In the genomic region with DNA sequence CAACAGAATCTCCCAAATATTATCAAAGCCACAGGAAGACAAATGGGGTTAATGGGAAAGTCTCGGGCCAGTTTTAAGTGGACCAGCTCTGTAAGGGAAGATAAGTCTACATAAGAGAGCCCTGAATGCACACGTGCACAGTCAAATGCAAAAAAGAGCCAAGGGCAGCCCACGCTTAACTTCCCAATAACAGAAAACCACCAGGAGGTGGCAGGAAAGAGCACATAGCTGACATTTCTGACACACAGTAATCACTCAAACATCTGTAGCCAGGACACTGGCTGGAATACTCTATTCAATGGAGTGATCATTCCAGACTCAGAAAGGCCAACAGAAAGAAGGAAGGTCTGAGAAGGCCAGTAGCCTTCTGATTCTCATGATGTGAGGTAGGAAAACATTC, we compare ENCODE assay signal across 12 mouse cellular contexts. TPM values are rescaled to one million over a fixed set of nuclear protein-coding genes. Genes with fewer than 3 reads are reported as not detected.
DNase-seq lines count a peak whose midpoint lies in the region; ATAC-seq and TF ChIP-seq lines count a peak whose summit lies in the region.
"Had no signal": no experiment of that assay in that cellular context is flagged by ENCODE, and none has a peak within 500 bp of the region (broad histone marks: within the 10 kb centered on the region; RNA-seq: fewer than 3 reads in every experiment).

No protein-coding gene starts in this region.

- H3K4me2 ChIP-seq in liver, postnatal 0 days (ENCODE audit: low read depth, low read length) = no peak overlapping the region
- H3K4me2 ChIP-seq in liver, embryonic 11.5 days = no peak overlapping the region
- H3K4me2 ChIP-seq in forebrain, embryonic 11.5 days (ENCODE audit: low read depth, low read length, severe bottlenecking) = no peak overlapping the region
- H3K4me2 ChIP-seq: liver, embryonic 15.5 days had no signal

- no peak for TF ChIP-seq POLR2A in cerebellum, adult 2 months (IDR thresholded peaks at IDR 0.05; ENCODE audit: borderline replicate concordance, insufficient read depth, low read length)

- TF ChIP-seq CTCF in liver, postnatal 0 days (IDR thresholded peaks at IDR 0.05; ENCODE audit: low read depth) = peak; percentile 65
- TF ChIP-seq CTCF in cerebellum, adult 2 months (IDR thresholded peaks at IDR 0.05; ENCODE audit: borderline replicate concordance, insufficient read depth, low read depth, low read length) = no peak

- no peak overlapping the region for H3K9ac ChIP-seq in liver, postnatal 0 days (replicated peaks)
- no peak overlapping the region for H3K9ac ChIP-seq in liver, embryonic 11.5 days (ENCODE audit: low read depth, low read length)
- H3K9ac ChIP-seq in forebrain, embryonic 11.5 days (ENCODE audit: low read length) = no peak overlapping the region
- H3K9ac ChIP-seq: liver, embryonic 15.5 days had no signal

- no peaks in the 10 kb centered on the region for H3K9me3 ChIP-seq in liver, postnatal 0 days (ENCODE audit: low read length)
- no peaks in the 10 kb centered on the region for H3K9me3 ChIP-seq in liver, embryonic 11.5 days (ENCODE audit: control insufficient read depth, low read length)
- H3K9me3 ChIP-seq in forebrain, embryonic 11.5 days (ENCODE audit: control insufficient read depth, low read length) = no peaks in the 10 kb centered on the region
- H3K9me3 ChIP-seq: liver, embryonic 15.5 days had no signal

- peaks cover 27% of the 10 kb centered on the region for H3K36me3 ChIP-seq in liver, postnatal 0 days (replicated peaks; ENCODE audit: insufficient read depth, low read length)
- H3K36me3 ChIP-seq in liver, embryonic 11.5 days (ENCODE audit: control insufficient read depth, insufficient read depth, low read length) = peaks cover 14% of the 10 kb centered on the region
- peaks cover 3% of the 10 kb centered on the region; the same call in 1 of the 2 replicates for H3K36me3 ChIP-seq in forebrain, embryonic 11.5 days (ENCODE audit: control insufficient read depth, insufficient read depth, low read length)

- no peak for TF ChIP-seq EP300 in liver, postnatal 0 days (IDR thresholded peaks at IDR 0.05; ENCODE audit: low read depth)

- no peak overlapping the region for H3K27ac ChIP-seq in liver, postnatal 0 days (ENCODE audit: low read depth)
- no peak overlapping the region for H3K27ac ChIP-seq in liver, embryonic 11.5 days (ENCODE audit: low read depth, low read length)
- H3K27ac ChIP-seq in forebrain, embryonic 11.5 days (ENCODE audit: low read depth, low read length) = no peak overlapping the region
- no peak overlapping the region for H3K27ac ChIP-seq in cerebellum, adult 2 months (ENCODE audit: insufficient read depth, low read length)
- H3K27ac ChIP-seq: liver, embryonic 15.5 days had no signal

- no peak overlapping the region for H3K4me3 ChIP-seq in liver, postnatal 0 days (ENCODE audit: low read depth, low read length)
- H3K4me3 ChIP-seq in liver, embryonic 11.5 days (ENCODE audit: low read depth, low read length) = no peak overlapping the region
- no peak overlapping the region for H3K4me3 ChIP-seq in forebrain, embryonic 11.5 days (ENCODE audit: low read depth, low read length)
- H3K4me3 ChIP-seq in cerebellum, adult 2 months (replicated peaks; ENCODE audit: insufficient read depth, low read depth, low read length) = no peak overlapping the region
- H3K4me3 ChIP-seq: liver, embryonic 15.5 days had no signal

- peak; percentile 47 for DNase-seq in gastrocnemius, adult 18-20 months (ENCODE audit: low spot score)
- no peak for DNase-seq in gastrocnemius, postnatal 10 days
- no peak for DNase-seq in liver, postnatal 0 days
- DNase-seq in liver, embryonic 11.5 days (ENCODE audit: low spot score) = no peak
- DNase-seq in MN1 (ENCODE audit: low spot score) = peak; percentile 40
- DNase-seq in lung, postnatal 36 days = peak; percentile 67
- DNase-seq in forebrain, embryonic 11.5 days (ENCODE audit: low spot score) = no peak
- DNase-seq in cerebellum, adult 2 months = no peak
- DNase-seq: layer of hippocampus, adult 9-11 months had no signal

- ATAC-seq in liver, postnatal 0 days = no peak
- ATAC-seq in liver, embryonic 11.5 days (replicated peaks; ENCODE audit: low FRiP score) = no peak
- no peak for ATAC-seq in forebrain, embryonic 11.5 days (replicated peaks; ENCODE audit: low FRiP score)

- 47% methylated on average over 3 of the region's 3 CpGs for WGBS in liver, postnatal 0 days (ENCODE audit: insufficient replicate concordance)
- 57% methylated on average over 3 of the region's 3 CpGs for WGBS in liver, embryonic 11.5 days
- 63% methylated on average over 3 of the region's 3 CpGs for WGBS in forebrain, embryonic 11.5 days
- 66% methylated on average over 3 of the region's 3 CpGs for WGBS in cerebellum, adult 2 months

- H3K27me3 ChIP-seq in liver, postnatal 0 days (ENCODE audit: insufficient read depth, low read length) = no peaks in the 10 kb centered on the region
- no peaks in the 10 kb centered on the region for H3K27me3 ChIP-seq in liver, embryonic 11.5 days (replicated peaks; ENCODE audit: control insufficient read depth, insufficient read depth, low read length)
- no peaks in the 10 kb centered on the region for H3K27me3 ChIP-seq in forebrain, embryonic 11.5 days (ENCODE audit: control insufficient read depth, insufficient read depth, low read length)
- H3K27me3 ChIP-seq in cerebellum, adult 2 months (ENCODE audit: control insufficient read depth, insufficient read depth, low read length) = no peaks in the 10 kb centered on the region
- H3K27me3 ChIP-seq: liver, embryonic 15.5 days had no signal

- H3K4me1 ChIP-seq in liver, postnatal 0 days (ENCODE audit: insufficient read depth) = no peaks in the 10 kb centered on the region
- H3K4me1 ChIP-seq in liver, embryonic 11.5 days (replicated peaks; ENCODE audit: control insufficient read depth, insufficient read depth, low read length) = no peaks in the 10 kb centered on the region
- H3K4me1 ChIP-seq in forebrain, embryonic 11.5 days (replicated peaks; ENCODE audit: control insufficient read depth, insufficient read depth, low read length) = no peaks in the 10 kb centered on the region
- peaks cover 16% of the 10 kb centered on the region for H3K4me1 ChIP-seq in cerebellum, adult 2 months (ENCODE audit: control insufficient read depth, insufficient read depth, low read length)
- H3K4me1 ChIP-seq: liver, embryonic 15.5 days had no signal

RNA-seq across cellular contexts. Expression of a gene that starts 13.0 kb away (rescaled TPM):
- 10 to 100 TPM; 19.8 to 32.9 TPM for total RNA-seq in gastrocnemius, adult 18-20 months (2021)
- total RNA-seq in gastrocnemius, postnatal 10 days (2021) = 100 to 1,000 TPM; 107 to 115 TPM
- 4.2 and 4.5 TPM in 2 replicates for polyA plus RNA-seq in liver, postnatal 0 days (2015; fragmentation: Nextera tagmentation; extraction: Ambion mirVana)
- polyA plus RNA-seq in liver, embryonic 11.5 days (2014; fragmentation: Nextera tagmentation; extraction: Ambion mirVana) = 12.0 and 13.0 TPM in 2 replicates
- polyA plus RNA-seq in forebrain, embryonic 11.5 days (2014; fragmentation: Nextera tagmentation; extraction: Ambion mirVana) = 12.9 and 14.8 TPM in 2 replicates
- polyA plus RNA-seq in cerebellum, adult 2 months (2012; rRNA removed) = 57.0 and 61.8 TPM in 2 replicates

RNA-seq across cellular contexts. Expression of a gene that starts 34.0 kb away (rescaled TPM):
- 1 to 10 TPM; 1.5 to 3.0 TPM for total RNA-seq in gastrocnemius, adult 18-20 months (2021)
- 10 to 100 TPM; 13.0 to 15.1 TPM for total RNA-seq in gastrocnemius, postnatal 10 days (2021)
- 17.9 and 18.8 TPM in 2 replicates for polyA plus RNA-seq in liver, postnatal 0 days (2015; fragmentation: Nextera tagmentation; extraction: Ambion mirVana)
- polyA plus RNA-seq in liver, embryonic 11.5 days (2014; fragmentation: Nextera tagmentation; extraction: Ambion mirVana) = 61.1 and 62.3 TPM in 2 replicates
- polyA plus RNA-seq in forebrain, embryonic 11.5 days (2014; fragmentation: Nextera tagmentation; extraction: Ambion mirVana) = 82.3 and 85.2 TPM in 2 replicates
- 31.2 and 34.0 TPM in 2 replicates for polyA plus RNA-seq in cerebellum, adult 2 months (2012; rRNA removed)

RNA-seq across cellular contexts. Expression of a gene that starts 34.0 kb away (rescaled TPM):
- 1 to 10 TPM in 1 of 2 experiments, under 1 TPM in 1; 0.43 to 1.9 TPM for total RNA-seq in gastrocnemius, adult 18-20 months (2021)
- total RNA-seq in gastrocnemius, postnatal 10 days (2021) = under 1 TPM; 0.23 to 0.49 TPM
- polyA plus RNA-seq in liver, postnatal 0 days (2015; fragmentation: Nextera tagmentation; extraction: Ambion mirVana) = not detected in 2 replicates
- not detected in 2 replicates for polyA plus RNA-seq in liver, embryonic 11.5 days (2014; fragmentation: Nextera tagmentation; extraction: Ambion mirVana)
- polyA plus RNA-seq in forebrain, embryonic 11.5 days (2014; fragmentation: Nextera tagmentation; extraction: Ambion mirVana) = 0.97 TPM in 1 of 2 replicates, not detected in the other
- polyA plus RNA-seq in cerebellum, adult 2 months (2012; rRNA removed) = 0.41 and 0.75 TPM in 2 replicates
- polyA plus RNA-seq: liver, embryonic 15.5 days had no signal

RNA-seq across cellular contexts. Expression of a gene that starts 40.2 kb away (rescaled TPM):
- total RNA-seq in gastrocnemius, adult 18-20 months (2021) = 1 to 10 TPM; 3.9 to 5.4 TPM
- total RNA-seq in gastrocnemius, postnatal 10 days (2021) = 10 to 100 TPM; 25.9 to 26.0 TPM
- 1.0 and 1.3 TPM in 2 replicates for polyA plus RNA-seq in liver, postnatal 0 days (2015; fragmentation: Nextera tagmentation; extraction: Ambion mirVana)
- polyA plus RNA-seq in liver, embryonic 11.5 days (2014; fragmentation: Nextera tagmentation; extraction: Ambion mirVana) = 0.13 and 0.26 TPM in 2 replicates
- 0.47 and 0.79 TPM in 2 replicates for polyA plus RNA-seq in forebrain, embryonic 11.5 days (2014; fragmentation: Nextera tagmentation; extraction: Ambion mirVana)
- polyA plus RNA-seq in cerebellum, adult 2 months (2012; rRNA removed) = 26.0 and 29.1 TPM in 2 replicates

RNA-seq across cellular contexts. Expression of a gene that starts 45.8 kb away (rescaled TPM):
- total RNA-seq in gastrocnemius, adult 18-20 months (2021) = not detected
- under 1 TPM in 1 of 2 experiments, not detected in 1; 0.18 TPM for total RNA-seq in gastrocnemius, postnatal 10 days (2021)
- polyA plus RNA-seq in liver, postnatal 0 days (2015; fragmentation: Nextera tagmentation; extraction: Ambion mirVana) = not detected in 2 replicates
- polyA plus RNA-seq in liver, embryonic 11.5 days (2014; fragmentation: Nextera tagmentation; extraction: Ambion mirVana) = 0.14 TPM in 1 of 2 replicates, not detected in the other
- 0.11 TPM in 1 of 2 replicates, not detected in the other for polyA plus RNA-seq in forebrain, embryonic 11.5 days (2014; fragmentation: Nextera tagmentation; extraction: Ambion mirVana)
- polyA plus RNA-seq in cerebellum, adult 2 months (2012; rRNA removed) = 2.7 and 7.3 TPM in 2 replicates
- polyA plus RNA-seq: heart, embryonic 14.5 days; liver, embryonic 15.5 days; neural tube, embryonic 14.5 days had no signal

Comparison
In these comparisons a context has a peak if more than half of its experiments do, and no peak if none do; other contexts are left out.
1. DNase-seq: peak in gastrocnemius, adult 18-20 months (single experiment), MN1 (single experiment) and lung, postnatal 36 days (single experiment); none in gastrocnemius, postnatal 10 days (single experiment), liver, postnatal 0 days (single experiment), liver, embryonic 11.5 days (single experiment), forebrain, embryonic 11.5 days (single experiment) and cerebellum, adult 2 months (0 of 2).